Mouse (Mus musculus) effector memory CD4-positive, alpha-beta T cell, adult 7 months (primary cell): ENCODE data around the gene Gm17361. TPM values are rescaled to one million over a fixed set of nuclear protein-coding genes. Genes with fewer than 3 reads are reported as not detected.

Source experiments
- polyA plus RNA-seq: library from polyadenylated mRNA; unstranded; fragments of 100-300 nt; shearing (Covaris generic); gene quantifications from one replicate; pipeline ENCODE4 v1.2.1, GENCODE M21; 2017

The Gm17361 gene
- polyA plus RNA-seq = not detected

DNA sequence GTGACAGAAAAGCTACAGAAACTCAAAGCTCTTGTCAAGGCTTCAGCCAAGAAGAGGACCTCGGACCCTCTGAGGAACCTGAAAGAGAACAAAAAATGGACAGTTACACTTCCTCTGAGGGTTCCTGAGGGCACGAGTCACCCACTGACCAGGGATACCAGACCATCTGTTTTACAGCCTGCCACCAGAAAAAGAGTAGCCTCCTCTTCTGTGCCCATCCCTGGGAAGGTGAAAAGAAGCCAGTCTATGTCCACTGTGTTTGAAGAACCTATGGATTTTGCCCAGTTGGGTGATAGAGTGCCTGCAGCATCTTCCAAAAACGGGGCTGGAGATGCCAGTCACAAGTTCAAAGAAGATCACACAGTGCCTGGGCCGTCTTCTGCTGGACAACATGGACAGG lies at the start of gene Gm17361:
Gm17361 (plus strand) TSS at position 301 of the 400 bp plus-strand sequence.

